Mouse (Mus musculus): Measurements from ENCODE around the gene Arhgap25.
A peak's percentile ranks its signal among the peaks of the same experiment; 100 is the strongest.
"Not testable (repeated sequence)": the region's sequence is repeated elsewhere in the genome, so short reads cannot be mapped to it uniquely, and the experiment has no call there.

Gene Arhgap25

GRCm38 (mm10) chr6:87503536-87503935 lies 29.5 kb downstream of the Arhgap25 start:
- no peak for DNase-seq (ENCODE audit: low read depth)

- DNase-seq (ENCODE audit: low read depth): peak; percentile 94
These were observed 30.2 kb downstream of the Arhgap25 start for GRCm38 (mm10) chr6:87502831-87503286.

- DNase-seq (ENCODE audit: low read depth): no peak
These were observed 30.6 kb downstream of the Arhgap25 start for GRCm38 (mm10) chr6:87502411-87502810.

GRCm38 (mm10) chr6:87500696-87501095 lies 32.4 kb downstream of the Arhgap25 start:
- DNase-seq (ENCODE audit: low read depth): peak; percentile 40

- DNase-seq (ENCODE audit: low read depth): no peak
These were observed 33.3 kb downstream of the Arhgap25 start for GRCm38 (mm10) chr6:87499791-87500190.

GRCm38 (mm10) chr6:87496143-87496542 lies 36.9 kb downstream of the Arhgap25 start:
- no peak for DNase-seq (ENCODE audit: low read depth)

GRCm38 (mm10) chr6:87494339-87494738 lies 38.7 kb downstream of the Arhgap25 start:
- no peak for DNase-seq (ENCODE audit: low read depth)

- peak; percentile 62 for DNase-seq (ENCODE audit: low read depth)
These were observed 45.2 kb downstream of the Arhgap25 start for GRCm38 (mm10) chr6:87487657-87488426.

GRCm38 (mm10) chr6:87484806-87485205 lies 48.3 kb downstream of the Arhgap25 start:
- DNase-seq (ENCODE audit: low read depth): no peak

GRCm38 (mm10) chr6:87483900-87484289 lies 49.2 kb downstream of the Arhgap25 start:
- no peak for DNase-seq (ENCODE audit: low read depth)

GRCm38 (mm10) chr6:87483224-87483899 lies 49.7 kb downstream of the Arhgap25 start:
- DNase-seq (ENCODE audit: low read depth): no peak

GRCm38 (mm10) chr6:87479291-87479999 lies 53.6 kb downstream of the Arhgap25 start:
- DNase-seq (ENCODE audit: low read depth): no peak

- no peak for DNase-seq (ENCODE audit: low read depth)
These were observed 54.2 kb downstream of the Arhgap25 start for GRCm38 (mm10) chr6:87478847-87479246.

- no peak for DNase-seq (ENCODE audit: low read depth)
These were observed 57.8 kb downstream of the Arhgap25 start for GRCm38 (mm10) chr6:87475223-87475622.

GRCm38 (mm10) chr6:87470098-87470497 lies 63.0 kb downstream of the Arhgap25 start:
- DNase-seq (ENCODE audit: low read depth): not testable (repeated sequence)

- DNase-seq (ENCODE audit: low read depth): no peak
These were observed 64.7 kb downstream of the Arhgap25 start for GRCm38 (mm10) chr6:87468372-87468771.

- DNase-seq (ENCODE audit: low read depth): no peak
These were observed 65.7 kb downstream of the Arhgap25 start for GRCm38 (mm10) chr6:87467373-87467772.

GRCm38 (mm10) chr6:87466221-87466620 lies 66.8 kb downstream of the Arhgap25 start:
- DNase-seq (ENCODE audit: low read depth): peak; percentile 80

- peak; percentile 4 for DNase-seq (ENCODE audit: low read depth)
These were observed 77.6 kb downstream of the Arhgap25 start for GRCm38 (mm10) chr6:87455507-87455906.

- no peak for DNase-seq (ENCODE audit: low read depth)
These were observed 81.3 kb downstream of the Arhgap25 start for GRCm38 (mm10) chr6:87451771-87452170.

GRCm38 (mm10) chr6:87451016-87451415 lies 82.0 kb downstream of the Arhgap25 start:
- DNase-seq (ENCODE audit: low read depth): peak; percentile 64

- DNase-seq (ENCODE audit: low read depth): no peak
These were observed 83.5 kb downstream of the Arhgap25 start for GRCm38 (mm10) chr6:87449534-87449933.

- DNase-seq (ENCODE audit: low read depth): peak; percentile 56
These were observed 85.8 kb downstream of the Arhgap25 start for GRCm38 (mm10) chr6:87447217-87447616.

Data from induced T-regulatory cell, adult 2 months (primary cell).